Mouse (Mus musculus) ES-E14 (cell line): ENCODE measurements at regions not wholly inside any gene's neighbourhood (a gene's known extent, or its start where the extent isn't known, plus 50 kb on each side); places are given as distances from the start of the nearest gene placed in this dataset.

Source experiments
- HCFC1 ChIP-seq: IDR thresholded peaks from 2 replicates; pipeline ENCODE4 v1.6.1; 2012; ENCODE audit warnings: low read length, inconsistent platforms, borderline replicate concordance; ENCODE audit not compliant: insufficient read depth
- ZC3H11A ChIP-seq: IDR thresholded peaks from 2 replicates; pipeline ENCODE4 v1.6.1; 2012; ENCODE audit warnings: low read depth, mild to moderate bottlenecking, inconsistent platforms, low read length, borderline replicate concordance

DNA sequence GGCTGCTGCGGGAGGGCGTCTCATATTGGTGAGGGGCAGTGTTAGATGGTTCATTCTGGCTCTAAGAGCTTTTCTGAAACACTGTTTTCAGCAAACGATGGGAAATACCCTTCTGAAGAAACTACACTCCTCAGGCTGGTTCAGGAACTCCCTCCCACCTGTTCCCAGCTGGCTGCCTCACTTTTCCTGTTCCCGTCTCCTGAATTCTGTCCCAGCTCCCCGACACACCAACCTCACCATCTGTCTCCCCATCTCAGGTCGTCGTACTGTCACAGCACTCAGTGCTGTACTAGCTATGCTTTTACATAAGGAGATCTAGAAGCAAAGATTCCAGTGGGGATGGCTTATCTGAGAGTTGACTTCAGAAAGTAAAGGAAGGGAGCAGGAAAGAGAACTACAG, 309.2 kb upstream of the Chd6 start:
- TF ChIP-seq ZC3H11A (no peak), HCFC1 (no peak)
